Mouse (Mus musculus) left cerebral cortex, adult 2 months (tissue): ENCODE measurements around the gene Gpr142. TPM values are rescaled to one million over a fixed set of nuclear protein-coding genes. Genes with fewer than 3 reads are reported as not detected.

Source experiments
- DNase-seq, 2 experiments: peaks; one replicate each; pipeline ENCODE4 v3.0.0; 2021 to 2022; ENCODE audit warnings: low spot score in 2 of 2, mixed read lengths in 1 of 2; ENCODE audit errors: extremely low spot score in 1 of 2
- H3K27ac ChIP-seq: fragments of 200-600 bp; 2 replicates; pipeline ENCODE4 v1.8.1; 2022
- H3K4me3 ChIP-seq: fragments of 200-600 bp; 2 replicates; pipeline ENCODE4 v1.8.1; 2022
- CTCF ChIP-seq: fragments of 200-600 bp; IDR thresholded peaks from 2 replicates; pipeline ENCODE4 v1.8.1; 2022; ENCODE audit warnings: antibody characterized with exemption, mild to moderate bottlenecking, moderate library complexity
- intact Hi-C: fragments of 180-260 bp; cut with DNase I; formaldehyde crosslinking; loops from one replicate; pipeline ENCODE4 v1.15.1; 2025
- long read RNA-seq, 2 experiments: library from polyadenylated mRNA; stranded (forward); transcript quantifications; one replicate each; pipeline ENCODE4 v2.0.0; 2021; ENCODE audit warnings: borderline mapping rate in 2 of 2
- total RNA-seq, 2 experiments: library from RNA; stranded (reverse); gene quantifications; 2 replicates each; pipeline ENCODE4 v1.2.3; 2021

The Gpr142 gene
- total RNA-seq: not detected
- long read RNA-seq, experiment 1: 0 reads
- long read RNA-seq, experiment 2, partial matches to known transcripts: 0 of 1 reads
- long read RNA-seq, experiment 2, other reads (novel, unspliced or antisense): 1 of 1 reads

GRCm38 (mm10) chr11:114798624-114799023, at the start of gene Gpr142:
Gene Gpr142 (plus strand): TSS chr11:114798924.
- no peak for TF ChIP-seq CTCF
- intact Hi-C loops: no loop called here
- Histone ChIP-seq H3K4me3 (no peak within 1 kb of the TSS), H3K27ac (no peak within 1 kb of the TSS)
- DNase-seq: no peak

GRCm38 (mm10) chr11:114764820-114765818, 33.6 kb upstream of the Gpr142 start, which contains the start of gene Kif19a:
Gene Kif19a (plus strand): TSS chr11:114765388.
- intact Hi-C loops: no loop called here
- Histone ChIP-seq H3K27ac (no peak within 1 kb of the TSS), H3K4me3 (peak within 1 kb of the TSS; percentile 43)
- no peak for TF ChIP-seq CTCF
- DNase-seq: peak in 1 of 2 experiments; percentile 22

GRCm38 (mm10) chr11:114769911-114770310, 28.8 kb upstream of the Gpr142 start:
- DNase-seq: no peak
- Histone ChIP-seq H3K27ac (no peak overlapping the region), H3K4me3 (no peak overlapping the region)
- TF ChIP-seq CTCF: no peak
- intact Hi-C loops: no loop called here

- no peak for DNase-seq
- Histone ChIP-seq H3K4me3 (no peak overlapping the region), H3K27ac (no peak overlapping the region)
- intact Hi-C loops: no loop called here
- no peak for TF ChIP-seq CTCF
These were observed 26.8 kb upstream of the Gpr142 start for GRCm38 (mm10) chr11:114771896-114772295.

GRCm38 (mm10) chr11:114780076-114780475, 18.6 kb upstream of the Gpr142 start:
- Histone ChIP-seq H3K27ac (no peak overlapping the region), H3K4me3 (no peak overlapping the region)
- no peak for TF ChIP-seq CTCF
- DNase-seq: no peak
- intact Hi-C loops: no loop called here

- Histone ChIP-seq H3K4me3 (peak overlapping the region; percentile 21), H3K27ac (no peak overlapping the region)
These were observed 12.8 kb upstream of the Gpr142 start for GRCm38 (mm10) chr11:114785892-114786291.

GRCm38 (mm10) chr11:114786326-114786725, 12.4 kb upstream of the Gpr142 start:
- intact Hi-C loops: no loop called here
- TF ChIP-seq CTCF: no peak
- Histone ChIP-seq H3K27ac (no peak overlapping the region), H3K4me3 (peak overlapping the region; percentile 21)
- DNase-seq: peak; percentile 69 to 70

More at GRCm38 (mm10) chr11:114785892-114786291, 12.8 kb upstream of the Gpr142 start:
- peak; percentile 5; the same call in 1 of the 2 replicates for TF ChIP-seq CTCF
- DNase-seq: no peak
- intact Hi-C loops: no loop called here

- no peak for DNase-seq
- TF ChIP-seq CTCF: no peak
- intact Hi-C loops: no loop called here
- Histone ChIP-seq H3K27ac (no peak overlapping the region), H3K4me3 (no peak overlapping the region)
These were observed 11.1 kb upstream of the Gpr142 start for GRCm38 (mm10) chr11:114787611-114788010.

GRCm38 (mm10) chr11:114789061-114789714, 9.5 kb upstream of the Gpr142 start:
- no peak overlapping the region for H3K27ac ChIP-seq
- intact Hi-C loops: loop anchor here (1.0 kb wide), 1 partner anchor 44 kb away; no protein-coding TSS in a partner anchor
- DNase-seq: peak; percentile 79 to 87
- H3K4me3 ChIP-seq: no peak overlapping the region
- no peak; the same call in none of the 2 replicates for TF ChIP-seq CTCF

- Histone ChIP-seq H3K4me3 (no peak overlapping the region), H3K27ac (no peak overlapping the region)
- intact Hi-C loops: loop anchor here (1.0 kb wide), 1 partner anchor 44 kb away; no protein-coding TSS in a partner anchor
These were observed 9.0 kb upstream of the Gpr142 start for GRCm38 (mm10) chr11:114789716-114790115.

GRCm38 (mm10) chr11:114790171-114790570, 8.6 kb upstream of the Gpr142 start:
- Histone ChIP-seq H3K27ac (no peak overlapping the region), H3K4me3 (no peak overlapping the region)
- no peak for DNase-seq
- intact Hi-C loops: no loop called here
- no peak for TF ChIP-seq CTCF

More at GRCm38 (mm10) chr11:114789716-114790115, 9.0 kb upstream of the Gpr142 start:
- DNase-seq: no peak
- no peak for TF ChIP-seq CTCF
